Mouse (Mus musculus): ENCODE results near the gene Plin5.
"Not testable (repeated sequence)": the region's sequence is repeated elsewhere in the genome, so short reads cannot be mapped to it uniquely, and the experiment has no call there.

Plin5 gene

GRCm38 (mm10) chr17:56108334-56109044 lies 8.9 kb downstream of the Plin5 start:
- peak in 1 of 2 experiments; percentile 34 for DNase-seq (ENCODE audit: low spot score in 2 of 2)

DNA sequence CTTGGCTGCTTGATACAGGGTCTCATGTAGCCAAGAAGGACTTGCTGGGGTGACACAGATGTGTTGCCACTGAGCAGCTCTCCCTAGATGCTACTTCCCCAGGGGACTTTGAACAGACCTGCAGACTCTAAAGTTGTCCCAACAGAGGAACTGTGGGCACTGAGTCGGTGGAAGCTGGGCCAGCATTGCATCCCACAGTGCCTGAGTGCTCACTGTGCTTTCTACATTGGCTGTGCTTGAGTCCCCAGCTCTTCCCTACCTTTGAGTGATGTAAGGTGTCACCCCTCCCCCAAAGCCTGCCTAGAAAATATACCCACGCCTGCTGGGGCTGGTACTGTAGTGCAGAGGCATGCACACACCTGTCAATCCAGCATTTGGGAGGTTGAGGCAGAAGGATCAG lies 9.7 kb downstream of the Plin5 start:
- DNase-seq (ENCODE audit: low spot score in 2 of 2): no peak

- no peak for DNase-seq (ENCODE audit: low spot score in 2 of 2)
Observed at GRCm38 (mm10) chr17:56106981-56107380, 10.4 kb downstream of the Plin5 start.

DNA sequence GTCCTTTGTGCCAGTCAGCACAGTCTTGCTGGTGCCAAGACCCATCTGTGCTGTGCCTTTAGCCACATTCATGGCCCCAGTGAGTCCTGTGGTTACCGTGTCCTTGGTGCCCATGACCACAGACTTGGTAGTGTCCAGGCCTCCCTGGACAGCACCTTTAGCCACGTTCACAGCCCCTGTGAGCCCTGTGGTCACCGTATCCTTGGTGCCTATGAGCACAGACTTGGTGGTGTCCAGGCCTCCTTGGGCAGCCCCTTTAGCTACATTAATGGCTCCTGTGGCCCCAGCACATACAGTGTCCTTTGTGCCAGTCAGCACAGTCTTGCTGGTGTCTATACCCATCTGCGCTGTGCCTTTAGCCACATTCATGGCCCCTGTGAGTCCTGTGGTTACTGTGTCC lies 11.0 kb downstream of the Plin5 start:
- not testable (repeated sequence) for DNase-seq (ENCODE audit: low spot score in 2 of 2)

GRCm38 (mm10) chr17:56104821-56105220 lies 12.6 kb downstream of the Plin5 start:
- DNase-seq (ENCODE audit: low spot score in 2 of 2): not testable (repeated sequence)

GRCm38 (mm10) chr17:56103465-56104285 lies 13.7 kb downstream of the Plin5 start:
- no peak for DNase-seq (ENCODE audit: low spot score in 2 of 2)

DNA sequence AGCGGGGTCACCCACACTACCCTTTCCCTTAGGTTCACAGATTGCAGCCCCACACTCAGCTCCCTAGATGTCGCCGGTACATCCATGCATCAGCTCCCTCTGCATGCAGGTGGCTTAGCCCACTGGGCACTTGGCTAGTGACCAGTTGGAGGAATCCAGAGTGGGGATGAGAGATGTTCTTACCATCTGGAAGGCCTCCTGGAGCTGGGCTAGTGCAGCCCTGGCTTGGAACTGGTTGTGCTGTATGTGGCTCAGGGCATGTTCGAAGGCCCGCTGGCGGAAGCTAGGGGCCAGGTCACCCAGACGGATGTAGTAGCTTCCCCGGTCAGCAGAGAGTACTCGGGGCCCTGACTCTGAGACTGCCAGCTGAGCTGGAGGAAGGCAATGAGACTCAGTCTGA lies 14.5 kb downstream of the Plin5 start:
- no peak for DNase-seq (ENCODE audit: low spot score in 2 of 2)

- DNase-seq (ENCODE audit: low spot score in 2 of 2): no peak
Observed at GRCm38 (mm10) chr17:56102158-56102557, 15.2 kb downstream of the Plin5 start.

GRCm38 (mm10) chr17:56100811-56101210 lies 16.6 kb downstream of the Plin5 start:
- no peak for DNase-seq (ENCODE audit: low spot score in 2 of 2)

GRCm38 (mm10) chr17:56098711-56099572 lies 18.5 kb downstream of the Plin5 start:
- DNase-seq (ENCODE audit: low spot score in 2 of 2): no peak

GRCm38 (mm10) chr17:56098180-56098579 lies 19.2 kb downstream of the Plin5 start:
- DNase-seq (ENCODE audit: low spot score in 2 of 2): no peak

- no peak for DNase-seq (ENCODE audit: low spot score in 2 of 2)
Observed at GRCm38 (mm10) chr17:56096883-56097282, 20.5 kb downstream of the Plin5 start.

GRCm38 (mm10) chr17:56092794-56093193 lies 24.6 kb downstream of the Plin5 start:
- peak; percentile 66 for DNase-seq (ENCODE audit: low spot score in 2 of 2)

GRCm38 (mm10) chr17:56092312-56092711 lies 25.1 kb downstream of the Plin5 start:
- DNase-seq (ENCODE audit: low spot score in 2 of 2): no peak

- no peak for DNase-seq (ENCODE audit: low spot score in 2 of 2)
Observed at GRCm38 (mm10) chr17:56080781-56081585, 36.4 kb downstream of the Plin5 start.

- DNase-seq (ENCODE audit: low spot score in 2 of 2): no peak
Observed at GRCm38 (mm10) chr17:56079921-56080320, 37.5 kb downstream of the Plin5 start.

DNA sequence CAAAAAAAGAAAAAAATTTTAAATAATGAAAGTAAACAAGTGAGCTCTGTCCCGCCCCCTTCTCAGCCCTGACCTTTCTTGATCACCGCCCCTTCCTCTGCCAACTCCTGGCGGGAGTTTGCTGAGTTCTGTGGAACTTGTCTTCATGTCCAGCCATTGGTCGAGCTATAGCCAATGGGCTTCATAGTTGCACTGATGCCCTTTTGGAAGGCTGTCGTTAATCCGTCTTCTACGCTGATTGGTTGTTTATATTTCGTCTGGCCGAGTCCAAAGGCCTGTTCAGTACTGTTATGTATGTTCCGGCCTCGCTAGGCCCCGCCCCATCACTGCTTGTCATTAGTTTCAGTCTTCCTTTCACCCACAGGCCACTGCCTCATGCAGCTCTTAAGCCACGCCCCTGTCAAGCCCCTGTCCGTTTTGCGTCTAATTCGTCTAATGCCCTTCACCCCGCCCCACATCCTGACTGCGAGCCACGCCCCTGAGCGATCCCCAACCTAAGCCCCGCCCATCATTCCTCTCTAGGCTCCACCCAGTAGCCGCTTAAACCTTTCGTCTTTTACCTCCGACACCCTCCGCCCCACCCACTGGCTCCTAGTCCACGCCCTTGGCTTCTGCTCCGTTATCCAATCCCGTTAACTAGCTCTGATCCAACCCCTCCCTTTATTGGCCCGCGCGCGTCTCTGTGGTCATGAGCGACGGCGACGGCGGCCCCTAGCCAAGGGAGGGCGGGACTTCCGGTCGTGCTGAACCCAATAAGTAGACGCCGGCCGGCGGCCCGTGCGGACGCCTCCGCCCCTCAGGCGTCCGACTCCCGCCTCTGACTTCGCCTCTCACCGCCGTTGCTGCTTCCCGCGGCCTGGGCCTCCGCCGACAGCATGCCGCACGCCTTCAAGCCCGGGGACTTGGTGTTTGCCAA lies 38.3 kb downstream of the Plin5 start, which contains the start of gene Hdgfl2:
TSS of gene Hdgfl2 (plus strand) at position 755 of the 916 bp plus-strand sequence.
- peak; percentile 92 to 100 for DNase-seq (ENCODE audit: low spot score in 2 of 2)

DNA sequence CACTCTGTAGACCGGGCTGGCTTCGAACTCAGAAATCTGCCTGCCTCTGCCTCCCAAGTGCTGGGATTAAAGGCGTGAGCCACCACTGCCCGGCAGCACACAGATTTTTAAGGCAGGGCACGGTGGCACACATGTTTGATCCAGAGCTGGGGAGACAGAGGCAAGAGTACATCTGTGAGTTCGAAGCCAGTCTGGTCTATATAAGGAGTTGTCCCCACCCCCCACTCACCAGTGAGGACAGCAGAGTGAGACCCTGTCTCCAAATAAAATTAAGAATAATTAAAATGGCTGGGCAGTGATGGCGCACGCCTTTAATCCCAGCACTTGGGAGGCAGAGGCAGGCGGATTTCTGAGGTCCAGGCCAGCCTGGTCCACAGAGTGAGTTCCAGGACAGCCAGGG lies 39.0 kb downstream of the Plin5 start:
- DNase-seq (ENCODE audit: low spot score in 2 of 2): not testable (repeated sequence)

DNA sequence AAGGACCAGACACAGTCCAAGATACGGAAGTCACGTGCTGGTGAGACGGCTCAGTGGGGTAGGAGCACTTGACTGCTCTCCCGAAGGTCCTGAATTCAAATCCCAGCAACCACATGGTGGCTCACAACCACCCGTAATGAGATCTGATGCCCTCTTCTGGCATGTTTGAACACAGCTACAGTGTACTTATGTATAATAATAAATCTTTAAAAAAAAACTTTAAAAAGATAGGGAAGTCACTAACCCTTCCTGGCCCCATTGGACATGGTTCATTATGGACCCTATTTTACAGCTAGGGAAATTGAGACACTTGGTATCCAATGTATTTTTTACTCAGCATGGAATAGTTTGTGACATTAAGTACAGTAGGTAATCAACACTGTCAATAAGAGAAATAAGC lies 39.9 kb downstream of the Plin5 start:
- DNase-seq (ENCODE audit: low spot score in 2 of 2): no peak

GRCm38 (mm10) chr17:56074827-56075208 lies 42.6 kb downstream of the Plin5 start, which contains the start of gene Ubxn6:
Gene Ubxn6 (minus strand): TSS chr17:56075028.
- peak; percentile 91 to 93 for DNase-seq (ENCODE audit: low spot score in 2 of 2)

Measured in urinary bladder, adult 18-20 months (tissue).